In the genomic region with DNA sequence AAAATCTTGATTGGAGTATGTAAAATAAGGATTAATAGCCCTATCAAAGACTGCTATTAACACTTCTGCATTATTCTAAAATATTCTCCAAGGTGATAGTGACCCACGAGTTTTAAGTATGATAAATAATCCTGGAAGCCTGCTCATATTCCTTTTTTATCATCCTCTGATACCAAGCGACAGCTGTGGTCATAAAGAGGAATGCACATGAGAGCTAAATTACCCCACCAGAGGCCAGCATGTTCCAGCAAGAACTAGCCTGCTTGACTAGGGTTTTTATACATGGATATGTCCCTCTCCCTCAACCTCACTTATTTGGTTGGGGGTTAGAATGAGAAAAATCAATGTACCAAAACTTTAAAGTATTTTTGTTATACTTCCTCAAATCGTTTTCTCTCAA, we compare ENCODE assay signal across 26 mouse cellular contexts. TPM values are rescaled to one million over a fixed set of nuclear protein-coding genes. Genes with fewer than 3 reads are reported as not detected.
DNase-seq lines count a peak whose midpoint lies in the region; ATAC-seq and TF ChIP-seq lines count a peak whose summit lies in the region.
"Had no signal": no experiment of that assay in that cellular context is flagged by ENCODE, and none has a peak within 500 bp of the region (broad histone marks: within the 10 kb centered on the region; RNA-seq: fewer than 3 reads in every experiment).

No protein-coding gene starts in this region.

- no peak overlapping the region for H3K4me2 ChIP-seq in heart, embryonic 13.5 days
- no peak overlapping the region for H3K4me2 ChIP-seq in stomach, postnatal 0 days (replicated peaks; ENCODE audit: low read depth)
- H3K4me2 ChIP-seq: embryonic facial prominence, embryonic 12.5 days; forebrain, embryonic 15.5 days; hindbrain, embryonic 15.5 days; limb, embryonic 13.5 days; liver, embryonic 11.5 days; midbrain, embryonic 15.5 days; neural tube, embryonic 12.5 days had no signal

- ATAC-seq in heart, embryonic 13.5 days (ENCODE audit: extremely low read depth, insufficient number of reproducible peaks, low FRiP score, low TSS enrichment): no peak
- ATAC-seq in stomach, postnatal 0 days (ENCODE audit: low FRiP score, low TSS enrichment): no peak
- ATAC-seq: forebrain, embryonic 15.5 days; inflammation-experienced regulatory T-cells, adult 6 months; midbrain, embryonic 15.5 days had no signal

- H3K79me2 ChIP-seq in C2C12 (ENCODE audit: control insufficient read depth, insufficient read depth): peaks cover 78% of the 10 kb centered on the region

- no peaks in the 10 kb centered on the region for H3K27me3 ChIP-seq in heart, embryonic 13.5 days (replicated peaks)
- H3K27me3 ChIP-seq in kidney, adult 2 months (replicated peaks; ENCODE audit: control insufficient read depth, insufficient read depth, low read length): no peaks in the 10 kb centered on the region
- no peaks in the 10 kb centered on the region for H3K27me3 ChIP-seq in C2C12 (ENCODE audit: control insufficient read depth, insufficient read depth, insufficient read length)
- no peaks in the 10 kb centered on the region for H3K27me3 ChIP-seq in stomach, postnatal 0 days (ENCODE audit: control insufficient read depth, insufficient read depth, low read length)
- H3K27me3 ChIP-seq: CH12.LX; embryonic facial prominence, embryonic 12.5 days; forebrain, embryonic 15.5 days; hindbrain, embryonic 15.5 days; limb, embryonic 13.5 days; midbrain, embryonic 15.5 days; neural tube, embryonic 12.5 days had no signal

- no peak for TF ChIP-seq EP300 in stomach, postnatal 0 days (optimal IDR thresholded peaks at IDR 0.05)

- H3K4me1 ChIP-seq in heart, embryonic 13.5 days: peaks cover 72% of the 10 kb centered on the region
- H3K4me1 ChIP-seq in kidney, adult 2 months (ENCODE audit: control insufficient read depth, insufficient read depth, low read length): peaks cover 60% of the 10 kb centered on the region
- H3K4me1 ChIP-seq in brown adipose tissue, adult 24 weeks (ENCODE audit: control insufficient read depth, insufficient read depth, insufficient read length, low read length): peaks cover 28% of the 10 kb centered on the region
- H3K4me1 ChIP-seq in stomach, postnatal 0 days (replicated peaks; ENCODE audit: control insufficient read depth, insufficient read depth): peaks cover 7% of the 10 kb centered on the region
- H3K4me1 ChIP-seq: embryonic facial prominence, embryonic 12.5 days; forebrain, embryonic 15.5 days had no signal

- WGBS in heart, embryonic 13.5 days: 33% methylated on average over 3 of the region's 3 CpGs
- WGBS in kidney, adult 2 months: 50% methylated on average over 3 of the region's 3 CpGs
- WGBS in stomach, postnatal 0 days: 56% methylated on average over 3 of the region's 3 CpGs

- DNase-seq in heart, postnatal 10 days: no peak
- no peak for DNase-seq in kidney, adult 2 months
- no peak for DNase-seq in kidney, postnatal 25 days
- no peak for DNase-seq in right cerebral cortex, postnatal 14 days
- no peak for DNase-seq in stomach, postnatal 0 days (ENCODE audit: low spot score)
- DNase-seq: adrenal gland, postnatal 10 days; B cell, adult 2 months; cerebellum, adult 11 months; cerebellum, adult 9-11 months; gastrocnemius, postnatal 10 days; lung, postnatal 10 days had no signal

- H3K79me3 ChIP-seq in C2C12 (ENCODE audit: low read depth): peaks cover 30% of the 10 kb centered on the region

- H3K9me3 ChIP-seq in heart, embryonic 13.5 days: no peaks in the 10 kb centered on the region
- no peaks in the 10 kb centered on the region for H3K9me3 ChIP-seq in stomach, postnatal 0 days (ENCODE audit: control insufficient read depth, low read length)
- H3K9me3 ChIP-seq: embryonic facial prominence, embryonic 12.5 days; forebrain, embryonic 10.5 days; forebrain, embryonic 15.5 days; hindbrain, embryonic 10.5 days; hindbrain, embryonic 15.5 days; limb, embryonic 13.5 days; midbrain, embryonic 15.5 days; neural tube, embryonic 12.5 days had no signal

- H3K4me3 ChIP-seq in heart, embryonic 13.5 days: no peak overlapping the region
- H3K4me3 ChIP-seq in kidney, adult 2 months (ENCODE audit: insufficient read depth, low read depth, low read length): no peak overlapping the region
- H3K4me3 ChIP-seq in C2C12 (ENCODE audit: insufficient read depth, poor library complexity, severe bottlenecking): no peak overlapping the region
- no peak overlapping the region for H3K4me3 ChIP-seq in brown adipose tissue, adult 24 weeks (ENCODE audit: insufficient read depth, low read depth, low read length)
- no peak overlapping the region for H3K4me3 ChIP-seq in stomach, postnatal 0 days (ENCODE audit: low read depth, low read length)
- H3K4me3 ChIP-seq: embryonic facial prominence, embryonic 12.5 days; forebrain, embryonic 10.5 days; forebrain, embryonic 15.5 days; hindbrain, embryonic 10.5 days; hindbrain, embryonic 15.5 days; limb, embryonic 13.5 days; midbrain, embryonic 15.5 days; neural tube, embryonic 12.5 days had no signal

- no peak for TF ChIP-seq POLR2A in kidney, adult 2 months (IDR thresholded peaks at IDR 0.05; ENCODE audit: low read depth, low read length)

- no peak overlapping the region for H3K9ac ChIP-seq in heart, embryonic 13.5 days
- no peak overlapping the region for H3K9ac ChIP-seq in stomach, postnatal 0 days (ENCODE audit: low read length)
- H3K9ac ChIP-seq: embryonic facial prominence, embryonic 12.5 days; forebrain, embryonic 15.5 days; hindbrain, embryonic 15.5 days; limb, embryonic 13.5 days; midbrain, embryonic 15.5 days; neural tube, embryonic 12.5 days had no signal

- H3K36me3 ChIP-seq in heart, embryonic 13.5 days: peaks cover 40% of the 10 kb centered on the region
- H3K36me3 ChIP-seq in kidney, adult 2 months (ENCODE audit: control insufficient read depth, insufficient read depth, low read length): peaks cover 12% of the 10 kb centered on the region
- H3K36me3 ChIP-seq in C2C12 (ENCODE audit: control insufficient read depth, insufficient read depth): peaks cover 14% of the 10 kb centered on the region
- no peaks in the 10 kb centered on the region for H3K36me3 ChIP-seq in stomach, postnatal 0 days (ENCODE audit: control insufficient read depth, insufficient read depth, low read length)
- H3K36me3 ChIP-seq: embryonic facial prominence, embryonic 12.5 days; forebrain, embryonic 10.5 days; forebrain, embryonic 15.5 days; midbrain, embryonic 15.5 days; neural tube, embryonic 12.5 days had no signal

- peak overlapping the region; percentile 18; the same call in 1 of the 2 replicates for H3K27ac ChIP-seq in heart, embryonic 13.5 days (replicated peaks)
- peak overlapping the region; percentile 70 for H3K27ac ChIP-seq in kidney, adult 2 months (ENCODE audit: insufficient read depth, low read depth, low read length)
- H3K27ac ChIP-seq in brown adipose tissue, adult 24 weeks (replicated peaks; ENCODE audit: low read depth, low read length): 0 out of 2 replicates have a peak overlapping the region, but pooled peaks have one; percentile 41
- H3K27ac ChIP-seq in stomach, postnatal 0 days (replicated peaks): no peak overlapping the region
- H3K27ac ChIP-seq: embryonic facial prominence, embryonic 12.5 days; forebrain, embryonic 10.5 days; forebrain, embryonic 15.5 days; hindbrain, embryonic 10.5 days; hindbrain, embryonic 15.5 days; macrophage; midbrain, embryonic 15.5 days; neural tube, embryonic 12.5 days had no signal

- H3ac ChIP-seq in C2C12 (ENCODE audit: control insufficient read depth, insufficient read length, low read depth): no peak overlapping the region

- intact Hi-C loops in heart, postnatal 10 days (cut with DNase I): no loop called here

- no peak for TF ChIP-seq CTCF in kidney, adult 2 months (conservative IDR thresholded peaks at IDR 0.05; ENCODE audit: insufficient read depth, insufficient read length, low read depth, low read length)
- no peak for TF ChIP-seq CTCF in C2C12 (IDR thresholded peaks at IDR 0.05; ENCODE audit: control insufficient read depth, insufficient read depth, insufficient read length)
- TF ChIP-seq CTCF in stomach, postnatal 0 days (IDR thresholded peaks at IDR 0.05; ENCODE audit: low read depth): no peak

TF ChIP-seq in C2C12, 6 proteins besides CTCF, POLR2A, EP300 and RAD21:
- TF ChIP-seq USF1 (IDR thresholded peaks at IDR 0.05; ENCODE audit: low read depth) (no peak), MAX (IDR thresholded peaks at IDR 0.05) (no peak), CEBPB (IDR thresholded peaks at IDR 0.05; ENCODE audit: low read depth) (no peak), MYOD1 (IDR thresholded peaks at IDR 0.05; ENCODE audit: control insufficient read depth, insufficient read length, low read depth) (peak; percentile 85), MYOG (IDR thresholded peaks at IDR 0.05; ENCODE audit: control insufficient read depth, extremely low read depth, insufficient read length) (no peak), FOSL1 (IDR thresholded peaks at IDR 0.05; ENCODE audit: insufficient read depth, low read length, poor library complexity, severe bottlenecking) (no peak)

RNA-seq across cellular contexts. Expression of a gene that starts 56.8 kb away (rescaled TPM):
- polyA plus RNA-seq in heart, embryonic 13.5 days (2015; fragmentation: Nextera tagmentation; extraction: Ambion mirVana): 145 and 155 TPM in 2 replicates
- total RNA-seq in heart, postnatal 10 days (2021): 100 to 1,000 TPM; 571 to 593 TPM
- 118 and 140 TPM in 2 replicates for polyA plus RNA-seq in kidney, adult 2 months (2012; rRNA removed)
- 50.2 TPM for polyA plus RNA-seq in C2C12 (2012; fragmentation: generic; extraction: Trizol)
- 199 and 225 TPM in 2 replicates for polyA plus RNA-seq in brown adipose tissue, adult 24 weeks (2012; ENCODE audit: insufficient read depth, insufficient read length, missing spikeins)
- 57.2 and 57.4 TPM in 2 replicates for polyA plus RNA-seq in stomach, postnatal 0 days (2015; fragmentation: Nextera tagmentation; extraction: Ambion mirVana)
